Mouse (Mus musculus): ENCODE results near the gene Tgfbr1.

Tgfbr1 gene

GRCm38 (mm10) chr4:47424376-47424775 is 71.4 kb downstream of the Tgfbr1 start:
- DNase-seq, result no peak

GRCm38 (mm10) chr4:47425247-47425830 is 72.3 kb downstream of the Tgfbr1 start:
- DNase-seq, result no peak

GRCm38 (mm10) chr4:47427606-47428005 is 74.6 kb downstream of the Tgfbr1 start:
- DNase-seq, result no peak

- DNase-seq, result no peak
These were observed 77.5 kb downstream of the Tgfbr1 start for GRCm38 (mm10) chr4:47430557-47430956.

GRCm38 (mm10) chr4:47431081-47431480 is 78.1 kb downstream of the Tgfbr1 start:
- no peak for DNase-seq

- no peak for DNase-seq
These were observed 79.7 kb downstream of the Tgfbr1 start for GRCm38 (mm10) chr4:47432766-47433165.

- DNase-seq, result no peak
These were observed 82.1 kb downstream of the Tgfbr1 start for GRCm38 (mm10) chr4:47435131-47435530.

- DNase-seq, result peak in 1 of 2 experiments; percentile 48
These were observed 82.7 kb downstream of the Tgfbr1 start for GRCm38 (mm10) chr4:47435566-47436360.

- peak; percentile 90 for DNase-seq
These were observed 84.6 kb downstream of the Tgfbr1 start for GRCm38 (mm10) chr4:47437365-47438340.

GRCm38 (mm10) chr4:47438956-47439355 is 85.9 kb downstream of the Tgfbr1 start:
- no peak for DNase-seq

GRCm38 (mm10) chr4:47440951-47441350 is 87.9 kb downstream of the Tgfbr1 start:
- DNase-seq, result no peak

GRCm38 (mm10) chr4:47448526-47448925 is 95.5 kb downstream of the Tgfbr1 start:
- DNase-seq, result no peak

- no peak for DNase-seq
These were observed 96.1 kb downstream of the Tgfbr1 start for GRCm38 (mm10) chr4:47449116-47449515.

GRCm38 (mm10) chr4:47449586-47450522 is 96.8 kb downstream of the Tgfbr1 start:
- no peak for DNase-seq

All from lung, postnatal 4 days (tissue).